Mouse (Mus musculus): ENCODE results near the gene Traf1.

Gene Traf1

DNA sequence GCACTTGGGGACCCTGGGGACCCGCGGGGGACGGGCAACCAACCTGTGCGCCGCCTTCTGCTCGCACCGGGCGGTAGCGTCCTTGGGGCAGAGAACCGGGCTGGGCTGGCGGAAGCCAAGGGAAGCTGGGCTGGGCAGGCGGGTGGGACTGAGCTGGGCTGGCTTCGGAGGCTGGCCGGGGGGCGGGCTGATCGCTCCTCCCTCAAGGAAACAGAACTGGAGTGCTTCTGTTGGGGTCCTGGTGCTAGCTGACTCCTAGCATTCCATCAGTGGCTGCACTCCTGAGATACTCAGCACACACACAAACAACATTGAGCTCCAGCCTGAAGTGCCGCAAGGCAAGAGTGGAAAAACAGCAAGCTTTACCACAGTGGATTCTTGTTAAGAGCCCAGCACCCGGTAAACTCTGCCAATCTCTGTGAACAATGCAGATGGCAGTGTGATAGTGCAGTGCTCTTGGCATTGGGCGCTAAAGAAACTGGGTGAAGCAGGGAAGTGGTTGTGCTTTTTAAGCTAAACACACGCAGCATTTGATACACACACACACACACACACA lies at the start of gene Traf1:
Gene Traf1 (minus strand): TSS at position 292 of the 556 bp plus-strand sequence.
- DNase-seq (ENCODE audit: low read depth, low spot score) = no peak

DNA sequence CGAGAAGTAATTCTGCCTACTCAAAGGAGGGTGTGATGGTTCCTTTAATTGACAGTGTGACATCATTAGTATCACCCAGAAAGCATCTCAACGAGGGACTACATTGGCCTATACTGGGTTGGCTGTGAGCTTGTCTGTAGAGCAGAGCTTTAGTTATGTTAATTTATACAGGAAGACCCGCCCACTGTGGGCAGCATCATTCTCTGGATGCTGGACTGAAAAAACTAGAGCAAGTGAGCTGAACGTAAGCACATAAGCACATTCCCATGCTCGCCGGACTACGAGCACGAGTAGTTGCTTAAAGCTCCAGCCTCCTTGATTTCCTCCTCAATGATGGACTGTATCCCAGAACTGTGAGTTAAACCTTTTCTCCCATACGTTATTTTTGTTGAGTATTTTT lies 37.4 kb upstream of the Traf1 start:
- peak; percentile 44 for DNase-seq (ENCODE audit: low read depth, low spot score)

DNA sequence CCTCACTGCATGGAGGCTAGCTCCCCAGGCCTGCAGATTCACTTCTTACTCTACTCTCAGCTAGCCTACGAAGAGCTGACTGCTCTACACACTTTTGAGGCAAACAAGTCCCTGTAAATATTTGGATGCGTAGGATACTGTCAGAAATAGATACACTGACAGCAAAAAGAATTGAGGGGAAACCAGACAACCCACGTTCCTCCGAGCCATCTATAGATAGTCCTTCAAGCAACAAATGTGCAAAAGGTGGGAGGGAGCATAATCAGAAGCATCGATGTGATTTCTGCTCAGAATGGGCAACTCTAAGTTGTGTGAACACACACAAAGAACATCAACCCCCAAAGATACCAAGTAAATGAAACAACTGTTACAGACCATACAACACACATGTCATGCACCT lies 34.9 kb upstream of the Traf1 start:
- peak; percentile 57 for DNase-seq (ENCODE audit: low read depth, low spot score)

DNA sequence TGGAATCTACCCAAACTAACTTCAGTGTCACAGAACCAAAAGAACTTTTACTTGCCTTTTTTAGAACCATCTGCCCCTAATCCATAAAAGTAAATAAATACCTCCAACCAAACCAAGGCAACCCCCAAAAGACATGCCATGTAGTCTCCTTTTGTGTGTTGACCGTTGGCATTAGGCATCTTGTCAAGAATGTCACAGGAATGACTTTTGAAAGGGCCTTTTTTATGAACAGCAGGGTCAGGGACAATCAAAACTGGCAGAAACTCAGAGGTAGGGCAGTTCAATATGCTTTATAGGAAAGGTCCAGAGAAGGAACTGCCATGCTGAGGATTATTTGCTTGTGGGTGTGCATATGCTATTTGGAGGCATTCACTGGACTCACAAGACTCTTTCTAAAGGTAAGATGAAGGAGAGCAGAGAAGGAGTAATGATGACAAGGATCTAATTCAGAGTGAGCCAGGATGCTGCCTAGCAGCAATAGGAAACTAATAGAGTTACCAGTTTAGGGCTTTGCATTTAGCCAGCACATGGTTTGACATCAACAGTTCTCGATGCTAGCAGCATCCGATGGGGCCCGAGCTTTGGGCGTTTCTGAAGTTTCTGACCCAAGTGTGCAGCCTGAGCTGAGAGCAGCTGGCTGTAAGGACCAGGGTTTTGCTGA lies 32.3 kb upstream of the Traf1 start:
- DNase-seq (ENCODE audit: low read depth, low spot score) = no peak

DNA sequence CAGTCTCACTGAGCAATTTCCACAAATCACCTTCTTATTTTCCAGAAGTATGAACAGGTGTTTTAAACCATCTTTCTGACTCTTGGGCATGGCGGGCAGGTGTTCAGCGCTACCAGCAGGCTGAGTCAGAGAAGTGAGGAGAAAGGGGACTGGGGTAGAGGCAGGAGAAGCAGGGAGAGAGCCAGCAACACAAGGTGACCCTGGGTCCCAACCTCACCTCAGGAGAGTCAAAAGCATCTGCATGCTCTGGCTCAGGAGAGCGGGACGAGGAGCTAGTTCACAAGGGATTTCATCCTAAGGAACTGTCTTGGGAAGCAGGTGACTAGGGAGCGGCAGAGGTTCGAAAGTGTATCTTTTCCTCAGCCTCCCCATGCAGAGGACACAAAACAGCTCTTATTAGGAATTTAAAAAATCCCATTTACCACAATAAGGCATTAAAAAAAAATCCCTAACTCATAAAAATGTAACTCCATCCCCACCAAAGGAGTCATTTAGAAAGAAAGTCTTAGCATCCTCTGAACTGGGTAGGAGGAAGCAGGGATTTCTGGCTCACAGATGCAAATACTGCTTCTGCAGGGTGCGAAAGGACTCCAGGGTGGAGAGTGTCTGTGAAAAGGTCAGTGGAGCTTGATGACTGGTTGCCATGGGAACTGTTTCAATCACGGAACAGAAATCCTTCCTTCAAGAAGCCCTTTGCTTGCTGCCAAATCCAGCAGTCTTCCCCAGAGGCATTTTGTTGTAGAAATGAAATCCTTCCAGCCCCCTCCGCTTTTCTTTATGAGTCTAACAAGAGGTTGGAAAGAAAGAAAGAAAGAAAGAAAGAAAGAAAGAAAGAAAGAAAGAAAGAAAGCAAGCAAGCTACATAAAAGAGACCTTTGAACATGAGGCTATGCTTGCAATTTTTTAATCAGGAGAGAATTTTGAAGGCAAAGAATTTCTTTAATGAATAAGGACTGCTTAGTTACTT lies 31.4 kb upstream of the Traf1 start:
- DNase-seq (ENCODE audit: low read depth, low spot score) = peak; percentile 80

DNA sequence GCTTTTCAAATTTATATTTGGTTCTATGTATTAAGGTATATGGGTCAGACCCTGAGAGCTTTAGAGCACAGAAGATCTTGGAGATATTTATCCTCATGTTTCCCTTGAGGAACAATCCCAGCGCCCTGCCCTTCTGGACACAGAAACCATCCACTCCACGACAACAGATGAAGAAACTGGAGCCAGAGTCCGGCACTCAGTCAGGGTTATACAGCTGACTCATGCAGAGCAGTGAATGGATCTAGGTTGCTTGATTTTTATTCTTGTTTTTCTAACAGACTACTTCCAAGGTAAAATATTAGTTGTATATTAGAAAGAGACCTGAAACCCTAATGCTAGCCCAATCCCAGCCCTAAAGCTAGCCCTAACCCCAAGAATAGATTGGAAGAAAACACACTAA lies 30.4 kb upstream of the Traf1 start:
- DNase-seq (ENCODE audit: low read depth, low spot score) = no peak

DNA sequence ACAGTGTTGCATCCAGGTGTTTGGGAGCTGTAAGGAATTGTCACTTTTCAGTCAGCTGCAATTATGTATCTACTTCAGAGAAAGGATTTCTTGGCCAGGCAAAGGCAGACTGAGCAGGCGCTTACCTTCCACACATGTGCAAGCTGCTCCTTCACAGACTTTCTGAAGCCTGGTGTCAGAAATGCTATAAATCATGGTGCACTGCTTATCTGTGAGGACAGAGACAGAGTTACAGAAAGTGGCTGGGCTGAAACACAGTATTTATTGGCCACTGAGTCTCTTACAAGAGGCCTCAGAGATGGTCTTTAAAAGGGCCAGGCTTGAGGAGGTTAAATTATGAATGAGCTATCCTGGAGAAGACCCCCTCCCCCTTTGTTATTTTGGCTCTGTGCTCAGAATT lies 28.2 kb upstream of the Traf1 start:
- no peak for DNase-seq (ENCODE audit: low read depth, low spot score)

DNA sequence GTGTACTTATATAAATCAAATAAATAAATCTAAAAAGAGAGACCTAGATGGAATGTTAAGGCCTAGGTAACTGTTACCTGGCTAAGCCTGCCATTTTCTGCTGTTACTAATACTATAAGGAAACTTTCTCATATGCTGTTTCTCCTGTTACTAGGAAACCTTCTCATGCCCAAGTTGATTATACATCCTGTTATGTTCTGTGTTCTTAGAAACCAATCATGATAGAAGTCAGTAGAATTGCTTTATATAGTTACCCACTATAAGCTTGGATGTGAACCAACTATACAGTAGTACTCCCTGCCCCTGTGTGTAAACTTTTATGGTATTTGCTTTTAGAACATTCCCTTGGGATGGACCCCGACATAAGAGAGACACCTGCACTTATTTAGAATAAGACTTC lies 26.0 kb upstream of the Traf1 start:
- DNase-seq (ENCODE audit: low read depth, low spot score) = no peak

DNA sequence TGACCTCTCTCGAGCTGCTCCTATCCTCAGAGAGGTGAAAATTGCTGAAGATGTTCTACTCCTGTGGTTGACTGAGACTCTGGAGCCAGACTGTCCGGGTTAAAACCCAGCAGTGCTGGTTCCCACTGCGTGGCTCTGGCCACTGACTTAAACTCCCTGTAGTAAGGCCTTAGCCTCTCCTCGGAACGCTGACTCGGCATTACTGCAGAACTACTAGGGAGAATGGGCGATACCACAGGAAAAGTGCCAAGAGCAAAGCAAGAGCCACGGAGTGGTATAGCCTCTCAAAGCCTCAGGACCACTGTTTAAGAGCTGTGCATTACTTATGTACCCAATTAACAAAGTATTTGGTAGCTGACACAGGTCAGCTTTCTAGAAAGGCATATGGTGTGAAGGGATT lies 23.3 kb upstream of the Traf1 start:
- DNase-seq (ENCODE audit: low read depth, low spot score) = no peak

DNA sequence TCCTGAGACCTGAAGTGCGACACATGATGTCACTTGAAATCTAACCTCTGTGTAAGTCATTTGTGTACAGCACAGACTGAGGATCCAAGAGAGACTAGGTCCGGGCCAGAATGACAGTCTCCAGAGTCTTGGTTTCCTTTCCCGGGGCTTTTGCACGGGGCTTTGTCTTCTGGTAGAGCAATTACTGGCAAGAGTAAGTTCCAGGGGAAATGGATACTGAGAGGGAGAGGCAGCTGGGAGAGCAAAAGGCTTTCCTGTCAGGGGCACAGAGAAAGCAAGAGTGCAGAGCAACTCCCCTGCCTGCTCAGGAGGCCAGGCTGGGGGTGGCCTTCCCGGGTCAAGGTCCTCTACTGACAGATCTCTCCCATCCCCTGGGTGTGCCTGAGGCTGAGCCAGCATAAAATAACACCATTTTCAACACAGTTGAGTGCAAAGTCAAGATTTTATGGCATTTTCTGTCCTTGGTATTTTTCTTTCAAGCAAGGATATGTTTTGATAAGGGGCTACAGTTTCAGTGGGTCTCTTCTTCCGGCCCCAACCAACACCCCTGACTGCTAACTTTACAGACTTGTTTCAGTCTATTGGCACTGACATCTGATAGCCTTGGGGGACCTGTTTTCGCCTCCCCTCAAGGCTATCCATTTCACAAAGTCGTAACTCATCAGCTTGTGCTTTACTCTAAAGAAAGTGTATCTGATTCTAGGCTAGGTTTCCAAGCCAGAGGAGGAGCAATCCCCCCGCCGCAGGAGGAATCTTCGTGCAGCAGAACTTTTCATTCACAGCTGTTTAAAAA lies 21.5 kb upstream of the Traf1 start:
- DNase-seq (ENCODE audit: low read depth, low spot score) = no peak

DNA sequence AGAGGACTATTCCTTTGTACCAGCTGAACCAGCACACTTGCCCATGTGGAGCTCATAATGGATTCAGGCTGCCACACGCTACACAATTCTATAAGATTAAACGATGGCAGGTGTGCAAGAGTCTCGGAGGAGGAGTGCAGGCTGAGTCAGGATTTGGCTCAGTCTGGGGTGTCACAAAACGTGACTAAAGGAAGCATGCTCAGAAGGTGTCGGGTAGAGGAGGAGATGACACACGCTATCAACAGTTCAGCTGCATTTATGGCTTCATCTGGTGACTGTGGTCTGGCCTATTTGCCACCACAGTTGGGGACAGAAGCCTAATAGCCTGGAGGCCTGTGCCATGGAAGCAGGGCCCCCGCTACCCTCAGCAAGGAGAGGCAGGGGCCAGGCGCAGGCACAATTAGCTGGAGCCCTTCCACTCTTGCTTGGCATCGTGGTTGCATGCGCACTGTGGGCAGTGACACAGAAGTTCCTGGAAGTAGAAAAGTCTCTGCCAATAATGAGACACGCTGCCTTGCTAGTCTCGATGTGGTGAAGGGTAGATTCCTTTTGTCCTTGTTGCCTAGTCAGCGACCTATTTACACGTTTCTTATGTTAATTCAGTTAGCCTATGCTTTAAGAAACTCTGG lies 20.6 kb upstream of the Traf1 start:
- peak; percentile 76 for DNase-seq (ENCODE audit: low read depth, low spot score)

DNA sequence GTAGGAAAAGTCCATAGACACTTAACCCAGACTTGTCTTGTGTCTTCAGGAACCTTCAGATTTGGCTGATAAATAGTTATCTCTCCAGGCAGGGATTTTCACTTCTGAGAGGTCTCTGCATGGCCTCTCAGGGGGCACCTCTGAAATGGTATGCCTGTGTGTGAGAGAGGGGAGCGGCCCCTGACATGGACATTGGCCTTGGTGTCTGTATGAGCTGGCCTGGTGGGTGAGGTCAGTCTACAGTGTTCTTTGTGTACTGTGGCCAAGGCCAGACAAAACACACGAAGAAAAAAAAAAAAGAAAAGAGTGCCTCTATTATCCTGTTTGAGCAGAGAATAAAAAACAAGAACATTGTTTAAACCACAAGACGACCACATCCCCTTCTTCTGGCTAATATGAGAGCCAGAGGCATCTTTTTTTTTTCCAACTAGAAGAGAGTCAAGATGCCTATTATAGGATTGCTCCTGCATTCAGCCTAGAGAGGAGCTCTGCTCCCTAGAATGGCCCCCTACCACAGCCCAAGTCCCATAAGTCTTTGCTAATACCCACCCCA lies 18.0 kb upstream of the Traf1 start:
- DNase-seq (ENCODE audit: low read depth, low spot score) = no peak

DNA sequence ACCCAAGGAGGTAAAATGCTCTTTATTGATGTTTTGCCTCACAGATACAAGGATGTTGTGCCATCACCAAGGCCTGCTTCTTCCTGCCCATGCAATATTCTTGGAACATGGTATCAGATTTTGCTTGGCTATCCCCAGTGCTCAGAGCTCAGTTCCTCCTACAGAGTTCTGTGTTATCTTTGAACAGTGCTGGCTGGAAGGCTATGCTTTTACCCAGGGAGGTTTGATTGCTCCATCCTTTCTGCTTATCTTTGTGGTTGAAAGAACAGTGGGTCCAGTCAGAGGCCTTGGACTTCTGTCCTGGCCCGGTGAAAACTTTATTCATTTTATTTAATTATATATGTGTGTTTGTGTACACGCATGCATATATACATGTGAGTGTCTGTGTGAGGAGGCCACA lies 16.7 kb upstream of the Traf1 start:
- no peak for DNase-seq (ENCODE audit: low read depth, low spot score)

DNA sequence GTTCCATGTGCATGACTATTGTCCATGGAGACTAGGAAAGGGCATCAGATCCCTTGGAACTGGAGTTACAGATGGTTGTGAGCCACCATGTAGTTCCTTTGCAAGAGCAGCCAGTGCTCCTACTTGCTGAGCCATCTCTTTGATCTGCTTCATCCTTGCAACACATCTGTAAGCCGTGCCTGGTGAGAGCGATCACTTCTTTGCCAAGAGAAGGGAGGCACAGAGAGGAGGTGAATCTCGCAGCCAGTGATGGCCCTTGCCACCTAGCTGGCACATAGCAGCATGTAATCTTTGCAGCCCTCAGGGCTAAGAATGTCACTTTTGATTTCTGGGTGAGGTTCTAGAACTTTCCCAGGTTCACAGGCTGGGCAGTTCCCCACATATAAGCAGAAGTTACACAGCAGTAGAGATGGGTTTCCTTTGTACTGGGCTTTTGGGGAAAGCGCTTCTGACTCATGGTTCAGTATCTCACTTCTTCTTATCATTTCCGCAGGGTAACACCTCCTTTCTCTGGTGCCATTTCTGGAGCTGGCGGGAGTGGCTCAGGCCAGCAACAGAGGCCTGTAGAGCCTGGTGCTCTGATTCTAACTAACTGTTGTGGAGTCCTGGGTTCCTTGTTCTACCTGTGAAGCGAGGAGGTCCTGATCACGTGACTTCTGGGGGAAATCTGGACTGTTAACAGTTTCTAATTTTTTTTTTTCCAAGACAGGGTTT lies 15.5 kb upstream of the Traf1 start:
- DNase-seq (ENCODE audit: low read depth, low spot score) = peak; percentile 28

DNA sequence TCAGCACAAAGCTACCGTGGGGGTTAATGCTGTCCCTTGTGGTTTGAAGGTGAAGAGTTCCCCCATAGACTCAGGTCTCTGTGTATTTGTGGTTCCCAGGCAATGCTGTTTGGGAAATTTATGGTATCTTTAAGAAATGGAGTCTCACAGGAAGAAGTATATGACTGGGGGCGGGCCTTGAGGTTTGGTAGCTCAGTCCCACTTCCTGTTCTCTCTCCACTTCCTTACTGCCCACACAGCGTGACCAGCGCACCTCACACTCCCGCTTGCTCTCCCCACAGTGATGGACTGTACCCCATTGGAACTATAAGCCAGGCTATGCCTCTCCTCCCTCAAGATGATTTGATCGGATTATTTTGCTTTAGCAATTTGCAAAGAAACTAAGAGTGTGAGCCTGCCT lies 14.9 kb upstream of the Traf1 start:
- no peak for DNase-seq (ENCODE audit: low read depth, low spot score)

DNA sequence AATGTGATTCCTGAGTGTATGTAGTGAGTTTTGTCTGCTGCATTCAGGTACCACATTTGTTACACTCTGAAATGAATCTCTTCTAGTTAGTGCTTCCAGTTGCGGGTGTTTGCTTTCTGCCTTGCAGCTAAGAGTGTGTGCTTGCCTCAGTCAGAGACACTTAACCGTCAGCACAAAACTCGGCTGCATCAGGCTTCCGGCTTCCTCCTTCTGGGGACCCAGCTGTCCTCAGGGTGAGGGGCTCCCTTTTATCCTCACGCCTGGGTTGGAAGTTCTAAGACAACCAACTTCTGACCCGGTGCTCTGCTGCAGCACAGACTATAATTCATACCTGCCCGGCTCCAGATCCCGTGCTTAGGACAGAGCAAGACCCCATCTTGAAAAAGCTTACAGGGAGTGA lies 11.5 kb upstream of the Traf1 start:
- DNase-seq (ENCODE audit: low read depth, low spot score) = no peak

DNA sequence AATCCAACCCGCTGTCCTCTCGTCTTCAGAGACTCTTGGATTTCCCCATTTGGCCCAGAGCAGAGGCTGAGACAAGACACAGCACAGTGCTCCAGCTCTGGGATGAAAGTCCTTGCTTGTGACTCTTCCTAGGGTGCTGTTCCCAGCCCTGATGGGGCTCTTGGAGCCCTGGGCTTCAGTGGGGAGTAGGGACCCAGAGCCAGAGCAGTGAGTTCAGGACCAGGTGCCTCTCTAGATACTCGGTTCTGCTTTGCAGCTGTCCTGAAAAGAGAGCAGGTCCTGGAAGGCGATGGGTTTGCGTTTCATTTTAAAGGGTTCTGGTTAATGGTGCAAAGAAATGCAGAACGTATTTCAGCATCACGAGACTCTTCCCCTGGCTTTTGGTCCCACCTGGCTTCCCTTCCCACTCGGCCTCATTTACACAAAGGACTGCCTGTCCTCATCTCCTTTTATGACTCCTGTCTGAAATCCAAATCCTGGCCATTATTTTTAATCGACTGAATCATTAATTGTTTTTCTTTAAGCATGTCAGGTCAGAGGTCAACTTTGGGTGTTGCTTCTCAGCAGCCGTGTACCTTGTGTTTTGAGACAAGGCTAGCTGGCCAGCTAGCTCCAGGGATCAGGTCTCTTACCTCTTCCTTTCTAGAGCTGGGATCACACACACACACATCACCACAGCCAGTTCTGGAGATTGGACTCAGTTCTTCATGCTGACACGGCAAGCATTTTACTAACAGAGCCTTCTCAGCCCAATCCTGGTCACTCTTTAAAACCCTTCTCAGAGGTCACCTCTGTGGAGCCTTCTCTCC lies 9.7 kb upstream of the Traf1 start:
- no peak for DNase-seq (ENCODE audit: low read depth, low spot score)

DNA sequence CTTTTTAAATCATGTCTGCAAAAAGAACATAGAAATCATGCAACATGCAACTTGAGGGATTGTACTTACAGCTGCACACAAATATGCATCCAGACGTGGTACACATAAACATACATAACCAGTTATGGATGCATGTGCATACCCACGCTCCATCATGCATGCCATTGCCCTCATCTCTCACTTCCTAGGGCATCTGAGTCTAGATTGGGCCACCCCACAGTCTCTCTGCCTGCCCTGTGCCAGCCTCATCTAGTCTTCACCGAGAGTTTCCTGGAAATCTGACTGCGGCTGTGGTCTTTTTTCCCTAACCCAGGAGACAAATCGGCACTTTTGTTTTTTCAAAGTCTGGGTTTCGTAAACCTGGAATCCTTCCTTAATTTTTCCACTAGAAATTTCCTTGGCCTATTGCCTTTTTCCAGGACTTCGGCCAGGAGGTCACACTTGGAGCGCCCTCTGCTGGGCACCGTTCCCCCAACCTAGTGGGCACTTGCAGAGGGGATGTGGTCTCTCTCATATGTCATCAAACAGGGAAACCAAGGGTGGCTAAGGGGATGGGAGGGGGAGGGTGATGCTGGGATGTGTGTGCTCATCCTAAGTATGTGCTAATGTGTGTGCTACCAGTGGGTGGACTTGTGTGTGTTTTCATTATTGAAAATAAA lies 8.6 kb upstream of the Traf1 start:
- peak; percentile 71 for DNase-seq (ENCODE audit: low read depth, low spot score)

DNA sequence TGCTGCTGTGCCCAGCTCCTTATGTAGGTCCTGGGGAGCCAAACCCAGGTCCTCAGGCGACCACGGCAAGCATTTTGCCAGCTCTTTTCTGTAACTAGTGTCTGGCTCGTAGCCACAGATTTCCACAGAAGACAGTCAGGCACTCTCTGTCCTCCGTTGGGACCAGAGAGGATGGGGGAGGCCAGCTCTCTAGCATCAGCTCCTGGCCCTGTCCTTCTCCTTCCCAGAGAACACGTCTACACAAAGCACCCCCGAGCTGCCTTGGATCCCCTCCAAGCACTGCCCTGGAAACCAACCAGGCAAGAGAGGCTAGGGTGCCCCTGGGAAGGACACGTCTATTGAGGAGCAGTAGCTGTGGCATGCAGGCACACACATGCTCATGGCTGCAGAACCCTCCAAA lies 7.6 kb upstream of the Traf1 start:
- no peak for DNase-seq (ENCODE audit: low read depth, low spot score)
